Mouse (Mus musculus) liver, postnatal 0 days (tissue): ENCODE results near the gene Gm21988.

Experiments used
- CTCF ChIP-seq: sonication (generic); IDR thresholded peaks from 2 replicates; pipeline ENCODE4 v1.5.1; 2016; ENCODE audit warnings: antibody characterized with exemption, low read depth
- EP300 ChIP-seq: IDR thresholded peaks from 2 replicates; pipeline ENCODE4 v1.6.1; 2016; ENCODE audit warnings: antibody characterized with exemption, low read depth, mild to moderate bottlenecking

DNA sequence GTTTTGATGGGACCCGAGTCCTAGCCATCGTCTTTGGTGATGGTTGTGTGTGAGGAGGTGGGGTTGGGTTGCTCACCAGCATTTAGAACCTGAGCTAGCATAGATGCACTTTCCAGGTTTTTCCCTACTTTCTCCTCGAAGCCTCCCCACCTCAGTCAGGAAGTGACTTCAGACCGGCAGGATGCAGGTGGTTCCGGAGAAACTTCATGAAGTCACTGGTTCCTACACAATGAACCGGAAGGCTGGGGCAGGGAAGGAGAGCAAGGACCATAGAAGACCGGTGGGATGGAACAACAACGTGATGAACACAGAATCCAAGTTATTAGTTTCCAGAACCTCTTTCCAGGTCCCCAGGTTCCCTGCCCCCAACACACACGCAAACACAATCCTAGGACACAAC is 15.9 kb downstream of the Gm21988 start:
- TF ChIP-seq CTCF (no peak), EP300 (no peak; the same call in 1 of the 2 replicates)
